Mouse (Mus musculus) ES-E14 (cell line): ENCODE measurements around the gene Wwtr1. TPM values are rescaled to one million over a fixed set of nuclear protein-coding genes. Genes with fewer than 3 reads are reported as not detected.

Experiments used
- DNase-seq: peaks from one replicate; pipeline ENCODE4 v3.0.0-alpha.2; 2013; ENCODE audit warnings: low read depth, low spot score
- H3K27ac ChIP-seq: 2 replicates; pipeline ENCODE4 v1.5.1; 2012; ENCODE audit warnings: low read depth, mild to moderate bottlenecking, low read length, moderate library complexity, mixed read lengths; ENCODE audit not compliant: poor library complexity, insufficient read depth, severe bottlenecking
- H3K36me3 ChIP-seq: 2 replicates; pipeline ENCODE4 v1.6.1; 2012; ENCODE audit warnings: mild to moderate bottlenecking, low read length, moderate library complexity, mixed read lengths; ENCODE audit not compliant: control insufficient read depth, poor library complexity, insufficient read depth, severe bottlenecking
- H3K4me1 ChIP-seq, 2 experiments: fragments of 150-350 bp in 1 of 2; sonication (generic) in 1 of 2; 2 replicates each; pipeline ENCODE4 v1.6.1; 2012; ENCODE audit warnings: low read length in 2 of 2, mild to moderate bottlenecking in 1 of 2, mixed read lengths in 1 of 2; ENCODE audit not compliant: control insufficient read depth in 2 of 2, insufficient read depth in 2 of 2, poor library complexity in 1 of 2
- H3K4me3 ChIP-seq, 2 experiments: fragments of 150-350 bp in 1 of 2; sonication (generic) in 1 of 2; 2 replicates each; pipeline ENCODE4 v1.5.1; 2012; ENCODE audit warnings: low read length in 2 of 2, low read depth in 1 of 2, mild to moderate bottlenecking in 1 of 2, mixed read lengths in 1 of 2; ENCODE audit not compliant: insufficient read depth in 1 of 2, poor library complexity in 1 of 2, severe bottlenecking in 1 of 2
- H3K9ac ChIP-seq: 2 replicates; pipeline ENCODE4 v1.6.1; 2012; ENCODE audit warnings: low read depth, mild to moderate bottlenecking, low read length, mixed read lengths; ENCODE audit not compliant: poor library complexity, insufficient read depth, severe bottlenecking
- H3K9me3 ChIP-seq: fragments of 150-350 bp; sonication (generic); 2 replicates; pipeline ENCODE4 v1.6.1; 2012; ENCODE audit warnings: low read depth, mild to moderate bottlenecking, low read length; ENCODE audit not compliant: control insufficient read depth, insufficient read depth
- CHD2 ChIP-seq: IDR thresholded peaks from 2 replicates; pipeline ENCODE4 v1.6.1; 2014; ENCODE audit warnings: mild to moderate bottlenecking, low read depth, low read length, inconsistent platforms
- HCFC1 ChIP-seq: IDR thresholded peaks from 2 replicates; pipeline ENCODE4 v1.6.1; 2012; ENCODE audit warnings: low read length, inconsistent platforms, borderline replicate concordance; ENCODE audit not compliant: insufficient read depth
- MAFK ChIP-seq: IDR thresholded peaks from 2 replicates; pipeline ENCODE4 v1.6.1; 2014; ENCODE audit warnings: mild to moderate bottlenecking, low read depth, low read length, inconsistent platforms; ENCODE audit not compliant: insufficient read depth
- ZC3H11A ChIP-seq: IDR thresholded peaks from 2 replicates; pipeline ENCODE4 v1.6.1; 2012; ENCODE audit warnings: low read depth, mild to moderate bottlenecking, inconsistent platforms, low read length, borderline replicate concordance
- ZNF384 ChIP-seq: IDR thresholded peaks from 2 replicates; pipeline ENCODE4 v1.6.1; 2012; ENCODE audit warnings: low read depth, low read length, inconsistent platforms
- in situ Hi-C, 2 experiments: fragments of 600-800 bp; cut with MboI; formaldehyde crosslinking; loops; one replicate each; pipeline ENCODE4 v1.15.1; 2025; ENCODE audit warnings: low sequenced_read_pairs in 2 of 2, inconsistent platforms in 1 of 2; ENCODE audit not compliant: unreplicated experiment in 2 of 2
- total RNA-seq: library from RNA; depleted of rRNA; stranded (reverse); fragments of 300-350 nt; gene quantifications from 2 replicates; pipeline ENCODE4 v1.2.3, GENCODE M21; 2012

The Wwtr1 gene
- total RNA-seq, 1 experiment, result 20.0 TPM

GRCm38 (mm10) chr3:57431706-57432105 lies 144.0 kb downstream of the Wwtr1 start:
- H3K27ac ChIP-seq, result no peak overlapping the region
- no peak overlapping the region for H3K4me3 ChIP-seq
- no peaks in the 10 kb centered on the region for H3K36me3 ChIP-seq
- no peaks in the 10 kb centered on the region for H3K9me3 ChIP-seq
- no peak overlapping the region for H3K9ac ChIP-seq
- in situ Hi-C loops, result no loop called here
- H3K4me1 ChIP-seq, result no peaks in the 10 kb centered on the region
- no peak for TF ChIP-seq MAFK
- no peak for TF ChIP-seq ZC3H11A
- no peak for TF ChIP-seq ZNF384
- TF ChIP-seq HCFC1, result no peak
- no peak for TF ChIP-seq CHD2
- no peak for DNase-seq

- TF ChIP-seq HCFC1, result no peak
- TF ChIP-seq ZNF384, result no peak
- no peak for TF ChIP-seq CHD2
- TF ChIP-seq MAFK, result no peak
- no peak for TF ChIP-seq ZC3H11A
- H3K36me3 ChIP-seq, result no peaks in the 10 kb centered on the region
- H3K27ac ChIP-seq, result no peak overlapping the region
- no peaks in the 10 kb centered on the region for H3K9me3 ChIP-seq
- H3K4me3 ChIP-seq, result no peak overlapping the region
- DNase-seq, result no peak
- in situ Hi-C loops, result no loop called here
- no peak overlapping the region for H3K9ac ChIP-seq
- no peaks in the 10 kb centered on the region for H3K4me1 ChIP-seq
Measured at GRCm38 (mm10) chr3:57429486-57429885, 146.2 kb downstream of the Wwtr1 start.

- in situ Hi-C loops, result no loop called here
- H3K36me3 ChIP-seq, result no peaks in the 10 kb centered on the region
- no peak for DNase-seq
- TF ChIP-seq HCFC1, result no peak
- TF ChIP-seq CHD2, result no peak
- no peak for TF ChIP-seq ZNF384
- no peak for TF ChIP-seq MAFK
- no peak for TF ChIP-seq ZC3H11A
- no peaks in the 10 kb centered on the region for H3K4me1 ChIP-seq
- no peaks in the 10 kb centered on the region for H3K9me3 ChIP-seq
- no peak overlapping the region for H3K27ac ChIP-seq
- H3K9ac ChIP-seq, result no peak overlapping the region
- no peak overlapping the region for H3K4me3 ChIP-seq
Measured at GRCm38 (mm10) chr3:57428682-57429464, 146.8 kb downstream of the Wwtr1 start.

GRCm38 (mm10) chr3:57426351-57426750 lies 149.4 kb downstream of the Wwtr1 start:
- H3K36me3 ChIP-seq, result no peaks in the 10 kb centered on the region
- TF ChIP-seq HCFC1 (no peak), MAFK (no peak), ZC3H11A (no peak), ZNF384 (no peak), CHD2 (no peak)
- no peak overlapping the region for H3K4me3 ChIP-seq
- H3K27ac ChIP-seq, result no peak overlapping the region
- H3K4me1 ChIP-seq, result no peaks in the 10 kb centered on the region
- no peak for DNase-seq
- H3K9me3 ChIP-seq, result no peaks in the 10 kb centered on the region
- in situ Hi-C loops, result no loop called here
- no peak overlapping the region for H3K9ac ChIP-seq
